Mouse (Mus musculus) kidney, adult 2 months (tissue): ENCODE results near the gene Nfia. TPM values are rescaled to one million over a fixed set of nuclear protein-coding genes. Genes with fewer than 3 reads are reported as not detected.

Experiments used
- DNase-seq: peaks from one replicate; pipeline ENCODE4 v3.0.0; 2021
- H3K27ac ChIP-seq: fragments of 200-500 bp; 2 replicates; pipeline ENCODE4 v1.5.1; 2012; ENCODE audit warnings: low read depth, low read length, control low read depth, inconsistent platforms; ENCODE audit not compliant: insufficient read depth
- H3K27me3 ChIP-seq: fragments of 200-500 bp; replicated peaks from 2 replicates; pipeline ENCODE4 v1.6.1; 2012; ENCODE audit warnings: mild to moderate bottlenecking, moderate library complexity, low read length, inconsistent platforms; ENCODE audit not compliant: control insufficient read depth, insufficient read depth
- H3K36me3 ChIP-seq: fragments of 200-500 bp; 2 replicates; pipeline ENCODE4 v1.6.1; 2012; ENCODE audit warnings: mild to moderate bottlenecking, moderate library complexity, low read length, inconsistent platforms; ENCODE audit not compliant: control insufficient read depth, insufficient read depth
- H3K4me1 ChIP-seq: fragments of 200-500 bp; 2 replicates; pipeline ENCODE4 v1.6.1; 2011; ENCODE audit warnings: low read length; ENCODE audit not compliant: control insufficient read depth, insufficient read depth
- H3K4me3 ChIP-seq: fragments of 200-500 bp; 2 replicates; pipeline ENCODE4 v1.5.1; 2011; ENCODE audit warnings: mild to moderate bottlenecking, low read depth, low read length, control low read depth; ENCODE audit not compliant: insufficient read depth
- CTCF ChIP-seq: fragments of 200-500 bp; conservative IDR thresholded peaks from 2 replicates; pipeline ENCODE4 v1.5.1; 2011; ENCODE audit warnings: low read depth, mild to moderate bottlenecking, control low read depth, low read length, moderate library complexity, mixed read lengths; ENCODE audit not compliant: insufficient read depth, insufficient read length
- POLR2A ChIP-seq: fragments of 200-500 bp; IDR thresholded peaks from one replicate; pipeline ENCODE4 v1.6.1; 2011; ENCODE audit warnings: low read depth, low read length, control low read depth
- WGBS: fragments of 180-500 bp; shearing (Covaris S2); methylation state at CpG from one replicate; pipeline ENCODE4 v1.1.7; 2018; 5-methylcytosine and 5-hydroxymethylcytosine counted together
- polyA plus RNA-seq: library from polyadenylated mRNA; depleted of rRNA; stranded (reverse); fragments of >200 nt; gene quantifications from 2 replicates; pipeline ENCODE4 v1.2.3, GENCODE M21; 2012

The Nfia gene
- polyA plus RNA-seq, 1 experiment: 46.5 TPM

- no peak for DNase-seq
- Histone ChIP-seq H3K36me3 (no peaks in the 10 kb centered on the region), H3K4me3 (no peak overlapping the region), H3K27me3 (no peaks in the 10 kb centered on the region), H3K4me1 (peaks cover 8% of the 10 kb centered on the region; the same call in 1 of the 2 replicates), H3K27ac (no peak overlapping the region)
- 71% methylated on average over 8 of the region's 8 CpGs for WGBS
- TF ChIP-seq POLR2A: no peak
- TF ChIP-seq CTCF: no peak
Observed at GRCm38 (mm10) chr4:97948250-97948649, 175.7 kb downstream of the Nfia start.

DNA sequence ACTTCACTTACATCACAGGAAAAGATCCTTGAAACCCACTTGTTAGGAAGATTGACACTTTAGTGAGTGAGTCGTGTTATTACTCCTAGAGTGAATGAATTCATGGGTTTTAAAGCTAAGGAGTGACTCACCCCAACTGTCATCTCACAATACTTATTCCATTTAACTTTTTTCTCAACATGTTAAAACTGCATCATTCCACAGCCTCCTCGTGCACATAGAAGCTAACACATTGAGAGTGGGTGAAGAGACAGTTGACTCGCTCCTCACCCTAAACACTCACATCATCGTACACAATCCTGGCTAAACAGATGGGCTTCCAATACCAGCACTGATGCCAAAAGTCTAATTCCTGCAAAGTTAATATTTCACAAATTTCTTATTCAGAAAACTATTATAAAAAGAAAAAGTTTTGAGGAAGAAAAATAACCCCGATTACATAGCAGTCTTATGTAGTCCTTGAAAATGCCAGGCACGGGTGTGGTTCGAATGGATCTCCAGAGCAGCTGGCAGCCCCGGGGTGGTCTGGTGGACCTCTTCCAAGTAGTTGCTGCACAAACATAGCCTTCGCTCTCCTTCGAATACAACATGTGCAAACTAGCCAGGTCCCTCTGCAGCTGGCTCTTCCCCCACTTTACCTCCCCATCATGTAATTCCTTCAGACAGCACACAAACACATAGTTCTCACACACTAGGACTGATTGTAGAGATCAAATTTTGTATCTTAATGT lies 178.0 kb downstream of the Nfia start:
- 70% methylated on average over 10 of the region's 10 CpGs for WGBS
- H3K27me3 ChIP-seq: no peaks in the 10 kb centered on the region
- H3K4me3 ChIP-seq: no peak overlapping the region
- peaks cover 8% of the 10 kb centered on the region; the same call in 1 of the 2 replicates for H3K4me1 ChIP-seq
- no peak for DNase-seq
- H3K36me3 ChIP-seq: no peaks in the 10 kb centered on the region
- no peak for TF ChIP-seq CTCF
- no peak overlapping the region for H3K27ac ChIP-seq

DNA sequence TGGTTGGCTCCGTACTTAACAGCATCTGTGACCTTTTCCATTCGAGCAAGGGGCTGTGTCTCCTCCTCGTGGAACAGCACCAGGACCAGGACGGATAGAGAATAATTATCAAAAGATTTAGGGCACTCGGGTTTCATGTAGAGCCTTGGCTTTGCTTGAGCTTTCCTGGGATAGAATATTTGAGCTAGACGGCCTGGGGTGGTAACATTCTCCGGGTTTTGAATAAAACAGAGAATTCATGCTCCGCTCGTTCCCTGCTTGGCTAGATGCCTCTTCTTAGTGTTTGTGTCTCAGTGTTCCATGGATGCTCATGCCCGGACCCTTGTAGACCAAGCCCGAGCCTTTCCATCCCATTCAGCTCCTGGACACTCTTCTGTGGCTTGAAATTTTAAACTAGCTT lies 181.4 kb downstream of the Nfia start:
- Histone ChIP-seq H3K4me3 (no peak overlapping the region), H3K27ac (no peak overlapping the region), H3K36me3 (no peaks in the 10 kb centered on the region), H3K27me3 (no peaks in the 10 kb centered on the region), H3K4me1 (peaks cover 8% of the 10 kb centered on the region; the same call in 1 of the 2 replicates)
- DNase-seq: no peak
- no peak for TF ChIP-seq CTCF
- TF ChIP-seq POLR2A: no peak
- 57% methylated on average over 11 of the region's 11 CpGs for WGBS

- no peaks in the 10 kb centered on the region; the same call in 1 of the 2 replicates for H3K4me1 ChIP-seq
- no peak for DNase-seq
- WGBS: 85% methylated on average over 5 of the region's 5 CpGs
- no peak for TF ChIP-seq CTCF
- no peak for TF ChIP-seq POLR2A
- no peak overlapping the region for H3K4me3 ChIP-seq
- no peak overlapping the region for H3K27ac ChIP-seq
- H3K27me3 ChIP-seq: no peaks in the 10 kb centered on the region
- no peaks in the 10 kb centered on the region for H3K36me3 ChIP-seq
Observed at GRCm38 (mm10) chr4:97958121-97958520, 185.6 kb downstream of the Nfia start.

DNA sequence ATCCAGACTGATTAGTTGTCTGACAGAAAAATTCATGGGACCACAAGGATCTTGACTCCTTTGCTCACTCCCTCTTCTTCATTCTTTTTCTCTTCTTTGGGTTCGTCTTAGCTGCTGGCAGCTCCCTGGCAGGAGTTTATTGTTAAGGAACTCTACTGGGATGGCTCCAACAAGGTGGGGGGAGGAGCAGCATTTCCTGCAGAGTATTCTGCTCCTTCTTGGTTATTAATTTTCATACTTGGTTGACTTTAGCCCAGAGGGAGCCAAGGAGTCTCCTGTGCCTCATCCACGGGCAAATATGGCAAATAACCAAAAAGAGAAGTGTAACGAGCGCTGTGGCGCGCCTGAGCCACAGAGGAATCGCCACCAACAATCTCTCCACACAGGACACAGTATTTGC lies 190.3 kb downstream of the Nfia start:
- 64% methylated on average over 7 of the region's 7 CpGs for WGBS
- H3K36me3 ChIP-seq: no peaks in the 10 kb centered on the region; the same call in 1 of the 2 replicates
- peak; percentile 43 for DNase-seq
- no peaks in the 10 kb centered on the region; the same call in 1 of the 2 replicates for H3K4me1 ChIP-seq
- H3K27ac ChIP-seq: no peak overlapping the region
- no peak overlapping the region for H3K4me3 ChIP-seq
- H3K27me3 ChIP-seq: no peaks in the 10 kb centered on the region
- no peak for TF ChIP-seq CTCF

DNA sequence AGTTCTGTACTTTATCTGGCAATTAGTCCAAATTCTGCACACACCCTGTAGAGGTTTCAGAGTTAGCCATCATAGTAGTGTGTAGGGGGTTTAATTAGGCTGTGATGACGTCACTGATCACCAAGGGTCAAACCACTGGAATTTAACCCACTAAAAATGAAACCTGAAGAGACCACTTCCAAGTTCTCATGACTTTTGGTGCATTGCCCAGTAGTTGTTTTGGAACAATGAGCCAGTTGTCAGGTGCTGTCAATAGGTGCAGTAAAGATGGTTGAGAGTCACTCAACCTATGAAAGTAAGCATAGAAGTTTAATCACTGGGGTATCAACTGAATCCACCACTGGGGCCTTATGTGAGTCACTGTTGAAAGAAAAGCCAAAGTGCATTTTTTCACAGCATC lies 191.4 kb downstream of the Nfia start:
- Histone ChIP-seq H3K27me3 (no peaks in the 10 kb centered on the region), H3K4me1 (no peaks in the 10 kb centered on the region), H3K36me3 (no peaks in the 10 kb centered on the region; the same call in 1 of the 2 replicates), H3K27ac (no peak overlapping the region), H3K4me3 (no peak overlapping the region)
- DNase-seq: no peak
- TF ChIP-seq POLR2A (no peak), CTCF (no peak)
- 22% methylated on average over 1 of the region's 1 CpGs for WGBS

DNA sequence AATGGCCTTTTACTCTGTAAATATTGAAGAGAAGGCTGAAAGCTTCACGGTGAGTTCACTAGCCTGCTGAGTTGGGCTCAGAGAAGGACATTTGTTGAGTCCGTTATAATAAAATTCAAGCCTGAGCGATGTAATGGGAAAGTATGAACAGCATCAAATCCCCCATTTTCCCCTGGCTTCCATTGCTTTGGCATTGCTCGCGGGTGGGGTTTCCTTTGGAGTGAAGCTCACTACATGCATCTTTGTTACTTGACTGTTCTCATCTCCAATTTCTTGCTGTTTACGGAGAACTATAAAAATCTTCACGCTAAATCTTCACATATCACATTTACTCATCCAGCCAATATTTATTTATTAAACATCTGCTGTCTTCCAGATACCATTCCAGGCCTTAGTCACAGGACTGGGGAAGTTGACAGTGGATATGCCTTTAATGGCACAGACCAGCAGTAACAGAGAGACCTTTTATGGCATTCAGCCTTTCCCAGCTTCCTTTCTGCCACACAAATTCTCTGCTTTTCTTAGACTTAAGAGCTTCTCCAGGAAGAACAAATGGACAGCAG lies 196.3 kb downstream of the Nfia start:
- TF ChIP-seq POLR2A: no peak
- no peak for TF ChIP-seq CTCF
- peaks cover 10% of the 10 kb centered on the region; the same call in 1 of the 2 replicates for H3K4me1 ChIP-seq
- H3K36me3 ChIP-seq: no peaks in the 10 kb centered on the region; the same call in 1 of the 2 replicates
- DNase-seq: no peak
- H3K27ac ChIP-seq: no peak overlapping the region; the same call in 1 of the 2 replicates
- H3K27me3 ChIP-seq: no peaks in the 10 kb centered on the region
- H3K4me3 ChIP-seq: no peak overlapping the region
- 82% methylated on average over 7 of the region's 7 CpGs for WGBS
